Mouse (Mus musculus) thymus, adult 2 months (tissue): ENCODE data around the gene Nf1.

Source experiments
- CTCF ChIP-seq: fragments of 200-500 bp; IDR thresholded peaks from 2 replicates; pipeline ENCODE4 v1.5.1; 2012; ENCODE audit warnings: mild to moderate bottlenecking, control low read depth, low read length, moderate library complexity, borderline replicate concordance; ENCODE audit not compliant: control insufficient read depth, poor library complexity, insufficient read depth; ENCODE audit errors: extremely low read depth
- POLR2A ChIP-seq: fragments of 200-500 bp; IDR thresholded peaks from 2 replicates; pipeline ENCODE4 v1.6.1; 2012; ENCODE audit warnings: mild to moderate bottlenecking, low read length, control low read depth, moderate library complexity; ENCODE audit not compliant: control insufficient read depth, poor library complexity, insufficient read depth; ENCODE audit errors: extremely low read depth

DNA sequence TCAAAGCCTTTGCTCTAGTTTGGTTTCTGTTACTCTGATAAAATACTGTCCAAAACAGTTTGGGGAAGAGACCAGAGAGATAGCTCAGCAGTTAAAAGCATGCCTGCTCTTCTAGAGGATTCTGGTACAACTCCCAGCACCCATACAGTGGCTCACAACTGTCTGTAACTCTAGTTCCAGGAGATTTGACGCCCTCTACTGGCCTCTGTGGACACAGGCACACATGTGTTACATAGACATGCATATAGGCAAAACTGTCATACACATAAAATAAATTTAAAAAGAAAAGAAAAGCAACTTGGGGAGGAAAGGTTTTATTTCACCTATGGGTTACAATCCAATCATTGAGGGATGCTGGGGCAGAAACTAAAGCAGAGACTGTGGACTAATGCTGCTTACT lies 227.5 kb downstream of the Nf1 start:
- TF ChIP-seq POLR2A = no peak
- TF ChIP-seq CTCF = no peak
